Mouse (Mus musculus): ENCODE results near the gene Syp. TPM values are rescaled to one million over a fixed set of nuclear protein-coding genes. Genes with fewer than 3 reads are reported as not detected.

Gene Syp
- polyA plus RNA-seq, 1 experiment, result 0.54 TPM

- no peaks in the 10 kb centered on the region for H3K79me2 ChIP-seq (ENCODE audit: control insufficient read depth, insufficient read depth)
- H3K36me3 ChIP-seq (ENCODE audit: control insufficient read depth, insufficient read depth), result no peaks in the 10 kb centered on the region
- no peak for TF ChIP-seq CEBPB (IDR thresholded peaks at IDR 0.05; ENCODE audit: insufficient read depth, poor library complexity, severe bottlenecking)
- TF ChIP-seq POLR2A (IDR thresholded peaks at IDR 0.05; ENCODE audit: insufficient read length, low read depth), result no peak
- H3K4me3 ChIP-seq, result no peak overlapping the region
- no peaks in the 10 kb centered on the region for H3K27me3 ChIP-seq (ENCODE audit: control insufficient read depth, insufficient read depth, insufficient read length)
- H3ac ChIP-seq (ENCODE audit: control insufficient read depth, insufficient read length), result no peak overlapping the region
- H3K4me2 ChIP-seq (ENCODE audit: low read depth), result no peak overlapping the region
These were observed 22.8 kb downstream of the Syp start for GRCm38 (mm10) chrX:7661086-7661485.

DNA sequence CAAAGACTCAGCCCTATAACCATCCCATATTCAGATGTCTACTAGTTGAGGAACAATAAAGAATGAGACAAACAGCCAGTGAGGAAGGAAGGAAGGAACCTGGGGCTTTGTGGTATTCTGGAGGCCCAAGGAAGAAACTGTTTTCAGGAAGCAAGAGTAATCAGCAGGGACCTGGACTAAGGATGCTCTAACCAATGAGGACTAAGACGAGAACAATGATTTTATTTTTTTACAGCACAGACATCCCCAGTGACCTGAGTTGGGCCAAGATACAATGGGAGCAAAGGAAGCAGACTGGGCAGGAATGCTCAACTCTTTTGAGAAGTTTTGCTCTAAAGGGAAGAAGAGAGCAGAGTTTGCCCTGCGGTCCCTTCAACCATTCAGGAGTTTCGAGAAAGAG, 24.7 kb downstream of the Syp start:
- Histone ChIP-seq H3ac (ENCODE audit: control insufficient read depth, insufficient read length) (no peak overlapping the region), H3K4me3 (no peak overlapping the region), H3K27me3 (ENCODE audit: control insufficient read depth, insufficient read depth, insufficient read length) (no peaks in the 10 kb centered on the region), H3K4me2 (ENCODE audit: low read depth) (no peak overlapping the region), H3K36me3 (ENCODE audit: control insufficient read depth, insufficient read depth) (no peaks in the 10 kb centered on the region), H3K79me2 (ENCODE audit: control insufficient read depth, insufficient read depth) (no peaks in the 10 kb centered on the region)
- TF ChIP-seq POLR2AphosphoS2 (IDR thresholded peaks at IDR 0.05; ENCODE audit: insufficient read length, low read depth) (no peak), CEBPB (IDR thresholded peaks at IDR 0.05; ENCODE audit: insufficient read depth, poor library complexity, severe bottlenecking) (no peak)

GRCm38 (mm10) chrX:7664791-7665190, 26.5 kb downstream of the Syp start:
- peaks cover 5% of the 10 kb centered on the region for H3K36me3 ChIP-seq (ENCODE audit: control insufficient read depth, insufficient read depth)
- peaks cover under 1% of the 10 kb centered on the region for H3K79me2 ChIP-seq (ENCODE audit: control insufficient read depth, insufficient read depth)
- no peak overlapping the region for H3K4me3 ChIP-seq
- H3ac ChIP-seq (ENCODE audit: control insufficient read depth, insufficient read length), result no peak overlapping the region
- TF ChIP-seq MAX (IDR thresholded peaks at IDR 0.05; ENCODE audit: low read depth) (no peak), SRF (IDR thresholded peaks at IDR 0.05; ENCODE audit: control insufficient read depth, insufficient read length, low read depth) (no peak), TCF12 (IDR thresholded peaks at IDR 0.05; ENCODE audit: insufficient read depth, poor library complexity, severe bottlenecking) (no peak), MYOG (IDR thresholded peaks at IDR 0.05; ENCODE audit: control insufficient read depth in 1 of 3, insufficient read depth in 1 of 3, insufficient read length in 2 of 3, low read depth in 2 of 3) (no peak), MYOD1 (IDR thresholded peaks at IDR 0.05; ENCODE audit: control insufficient read depth in 1 of 3, insufficient read length in 2 of 3, low read depth in 2 of 3) (no peak), USF1 (IDR thresholded peaks at IDR 0.05; ENCODE audit: low read depth) (no peak), E2F4 (IDR thresholded peaks at IDR 0.05; ENCODE audit: insufficient read depth) (no peak), REST (IDR thresholded peaks at IDR 0.05; ENCODE audit: insufficient read depth, insufficient read length) (no peak), TCF3 (IDR thresholded peaks at IDR 0.05; ENCODE audit: insufficient read length, low read depth) (no peak), CEBPB (IDR thresholded peaks at IDR 0.05; ENCODE audit: insufficient read depth, poor library complexity, severe bottlenecking) (no peak), POLR2AphosphoS2 (IDR thresholded peaks at IDR 0.05; ENCODE audit: insufficient read length, low read depth) (no peak), POLR2A (IDR thresholded peaks at IDR 0.05; ENCODE audit: insufficient read length, low read depth) (no peak)
- H3K4me2 ChIP-seq (ENCODE audit: low read depth), result no peak overlapping the region
- H3K27me3 ChIP-seq (ENCODE audit: control insufficient read depth, insufficient read depth, insufficient read length), result no peaks in the 10 kb centered on the region

- Histone ChIP-seq H3ac (ENCODE audit: control insufficient read depth, insufficient read length) (no peak overlapping the region), H3K27me3 (ENCODE audit: control insufficient read depth, insufficient read depth, insufficient read length) (no peaks in the 10 kb centered on the region), H3K4me3 (no peak overlapping the region), H3K79me2 (ENCODE audit: control insufficient read depth, insufficient read depth) (peaks cover 6% of the 10 kb centered on the region), H3K36me3 (ENCODE audit: control insufficient read depth, insufficient read depth) (peaks cover 5% of the 10 kb centered on the region), H3K4me2 (ENCODE audit: low read depth) (no peak overlapping the region)
- TF ChIP-seq POLR2A (IDR thresholded peaks at IDR 0.05; ENCODE audit: insufficient read length, low read depth) (no peak), TCF12 (IDR thresholded peaks at IDR 0.05; ENCODE audit: insufficient read depth, poor library complexity, severe bottlenecking) (no peak), POLR2AphosphoS2 (IDR thresholded peaks at IDR 0.05; ENCODE audit: insufficient read length, low read depth) (peak; percentile 42), MAX (IDR thresholded peaks at IDR 0.05; ENCODE audit: low read depth) (no peak)
These were observed 27.6 kb downstream of the Syp start for GRCm38 (mm10) chrX:7665739-7666502.

- Histone ChIP-seq H3K36me3 (ENCODE audit: control insufficient read depth, insufficient read depth) (peaks cover 5% of the 10 kb centered on the region), H3ac (ENCODE audit: control insufficient read depth, insufficient read length) (peak overlapping the region; percentile 33), H3K4me2 (ENCODE audit: low read depth) (peak overlapping the region; percentile 65), H3K79me2 (ENCODE audit: control insufficient read depth, insufficient read depth) (peaks cover 14% of the 10 kb centered on the region), H3K27me3 (ENCODE audit: control insufficient read depth, insufficient read depth, insufficient read length) (no peaks in the 10 kb centered on the region), H3K4me3 (peak overlapping the region; percentile 62)
- TF ChIP-seq CEBPB (IDR thresholded peaks at IDR 0.05; ENCODE audit: insufficient read depth, poor library complexity, severe bottlenecking) (no peak), USF1 (IDR thresholded peaks at IDR 0.05; ENCODE audit: low read depth) (no peak), POLR2A (IDR thresholded peaks at IDR 0.05; ENCODE audit: insufficient read length, low read depth) (peak; percentile 25), MAX (IDR thresholded peaks at IDR 0.05; ENCODE audit: low read depth) (no peak), TCF12 (IDR thresholded peaks at IDR 0.05; ENCODE audit: insufficient read depth, poor library complexity, severe bottlenecking) (no peak), POLR2AphosphoS2 (IDR thresholded peaks at IDR 0.05; ENCODE audit: insufficient read length, low read depth) (no peak), TCF3 (IDR thresholded peaks at IDR 0.05; ENCODE audit: insufficient read length, low read depth) (no peak), MYOD1 (IDR thresholded peaks at IDR 0.05; ENCODE audit: control insufficient read depth in 1 of 3, insufficient read length in 2 of 3, low read depth in 2 of 3) (peak in 1 of 3 experiments; percentile 25), SRF (IDR thresholded peaks at IDR 0.05; ENCODE audit: control insufficient read depth, insufficient read length, low read depth) (peak; percentile 9), E2F4 (IDR thresholded peaks at IDR 0.05; ENCODE audit: insufficient read depth) (no peak), REST (IDR thresholded peaks at IDR 0.05; ENCODE audit: insufficient read depth, insufficient read length) (no peak), MYOG (IDR thresholded peaks at IDR 0.05; ENCODE audit: control insufficient read depth in 1 of 3, insufficient read depth in 1 of 3, insufficient read length in 2 of 3, low read depth in 2 of 3) (no peak)
These were observed 32.2 kb downstream of the Syp start for GRCm38 (mm10) chrX:7670390-7670881.
